Mouse (Mus musculus) testis, adult 2 months (tissue): ENCODE data around the gene Tanc1. TPM values are rescaled to one million over a fixed set of nuclear protein-coding genes. Genes with fewer than 3 reads are reported as not detected.

Experiments used
- H3K27ac ChIP-seq: fragments of 200-500 bp; 2 replicates; pipeline ENCODE4 v1.5.1; 2012; ENCODE audit warnings: low read depth, low read length; ENCODE audit not compliant: control insufficient read depth, insufficient read depth
- H3K27me3 ChIP-seq: fragments of 200-500 bp; 2 replicates; pipeline ENCODE4 v1.6.1; 2012; ENCODE audit warnings: mild to moderate bottlenecking, low read length, moderate library complexity; ENCODE audit not compliant: control insufficient read depth, insufficient read depth
- H3K36me3 ChIP-seq: fragments of 200-500 bp; 2 replicates; pipeline ENCODE4 v1.6.1; 2012; ENCODE audit warnings: mild to moderate bottlenecking, low read length; ENCODE audit not compliant: control insufficient read depth, insufficient read depth
- H3K4me1 ChIP-seq: fragments of 200-500 bp; 2 replicates; pipeline ENCODE4 v1.6.1; 2012; ENCODE audit warnings: low read length; ENCODE audit not compliant: control insufficient read depth, insufficient read depth
- H3K4me3 ChIP-seq: fragments of 200-500 bp; 2 replicates; pipeline ENCODE4 v1.5.1; 2012; ENCODE audit warnings: low read depth, mild to moderate bottlenecking, low read length, moderate library complexity, mixed read lengths; ENCODE audit not compliant: control insufficient read depth
- CTCF ChIP-seq: fragments of 200-500 bp; IDR thresholded peaks from 2 replicates; pipeline ENCODE4 v1.5.1; 2012; ENCODE audit warnings: low read depth, mild to moderate bottlenecking, inconsistent platforms, low read length, moderate library complexity; ENCODE audit not compliant: control insufficient read depth, insufficient read depth, insufficient replicate concordance
- POLR2A ChIP-seq: fragments of 200-500 bp; IDR thresholded peaks from 2 replicates; pipeline ENCODE4 v1.6.1; 2012; ENCODE audit warnings: low read depth, mild to moderate bottlenecking, inconsistent platforms, low read length, moderate library complexity; ENCODE audit not compliant: control insufficient read depth
- polyA plus RNA-seq: library from polyadenylated mRNA; depleted of rRNA; stranded (reverse); fragments of >200 nt; gene quantifications from 2 replicates; pipeline ENCODE4 v1.2.3, GENCODE M21; 2012

The Tanc1 gene
- polyA plus RNA-seq, 1 experiment = 7.0 TPM

DNA sequence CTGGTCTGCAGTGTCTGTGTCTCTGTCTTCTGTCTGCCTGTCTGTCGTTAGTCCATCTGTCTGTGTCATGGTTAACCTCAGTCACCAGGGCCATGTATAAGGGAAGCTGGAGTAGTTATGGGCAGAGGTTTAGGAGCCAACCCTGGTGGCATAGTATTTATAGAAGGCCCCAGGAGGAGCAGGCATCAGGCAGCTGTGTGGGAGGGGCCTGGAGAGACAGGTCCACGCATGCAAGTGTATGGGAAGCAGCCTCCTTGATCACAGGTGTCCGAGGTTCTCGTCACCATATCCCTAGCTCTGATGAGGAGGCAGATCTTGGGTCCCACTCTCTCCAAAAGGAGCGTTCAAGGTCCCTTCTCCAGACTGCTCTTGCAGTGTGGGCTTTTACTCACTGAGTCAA lies 219.1 kb downstream of the Tanc1 start:
- no peak overlapping the region for H3K4me3 ChIP-seq
- no peak for TF ChIP-seq POLR2A
- TF ChIP-seq CTCF = no peak
- H3K27me3 ChIP-seq = no peaks in the 10 kb centered on the region
- H3K36me3 ChIP-seq = no peaks in the 10 kb centered on the region
- H3K27ac ChIP-seq = no peak overlapping the region
- H3K4me1 ChIP-seq = peaks cover 2% of the 10 kb centered on the region; the same call in 1 of the 2 replicates

DNA sequence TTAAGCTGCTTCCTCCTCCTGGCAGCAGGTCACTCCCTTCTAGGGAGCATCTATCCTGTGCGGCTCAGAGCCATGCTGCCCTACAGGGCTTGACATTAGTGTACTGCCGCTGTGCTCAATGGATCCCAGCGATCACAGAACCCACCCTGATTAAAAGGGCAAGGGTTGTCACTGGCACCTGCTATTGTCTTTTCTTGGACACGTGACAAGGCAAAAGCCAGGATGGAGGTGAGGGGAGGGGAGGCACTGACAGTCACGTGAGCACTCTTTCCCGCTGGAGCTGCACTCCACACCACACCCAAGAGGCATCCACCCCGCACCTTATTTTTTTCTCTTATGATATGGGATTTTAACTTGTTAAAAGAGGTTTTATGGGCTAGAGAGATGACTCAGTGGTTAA lies 220.0 kb downstream of the Tanc1 start:
- Histone ChIP-seq H3K4me1 (peaks cover 2% of the 10 kb centered on the region; the same call in 1 of the 2 replicates), H3K36me3 (no peaks in the 10 kb centered on the region), H3K4me3 (no peak overlapping the region), H3K27ac (no peak overlapping the region), H3K27me3 (no peaks in the 10 kb centered on the region)
- no peak for TF ChIP-seq CTCF
- no peak for TF ChIP-seq POLR2A

- TF ChIP-seq CTCF = no peak
- TF ChIP-seq POLR2A = no peak
- Histone ChIP-seq H3K27ac (no peak overlapping the region), H3K4me1 (peaks cover 21% of the 10 kb centered on the region), H3K27me3 (no peaks in the 10 kb centered on the region), H3K36me3 (no peaks in the 10 kb centered on the region), H3K4me3 (no peak overlapping the region)
These were observed 227.0 kb downstream of the Tanc1 start for GRCm38 (mm10) chr2:59838825-59839224.

DNA sequence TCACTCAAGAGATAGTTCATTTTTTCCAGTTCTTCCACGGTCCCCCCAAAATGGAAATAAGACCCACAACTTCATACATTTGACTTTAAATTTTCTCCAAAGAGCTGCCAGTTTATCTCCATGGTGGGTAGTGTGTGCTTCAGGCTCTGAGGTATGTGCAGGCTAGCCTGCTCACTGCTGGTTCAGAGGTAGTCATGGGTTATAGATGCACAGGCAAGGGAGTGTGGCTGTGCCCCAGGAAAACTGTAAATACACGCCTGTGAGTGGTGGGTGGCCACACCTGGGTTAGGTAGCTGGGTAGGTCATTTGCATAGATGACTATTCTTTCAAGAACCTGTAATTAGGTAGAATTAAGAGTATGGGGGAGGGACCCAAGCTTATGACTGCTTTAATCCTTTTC lies 227.9 kb downstream of the Tanc1 start:
- Histone ChIP-seq H3K36me3 (no peaks in the 10 kb centered on the region), H3K4me1 (peaks cover 21% of the 10 kb centered on the region), H3K27ac (no peak overlapping the region), H3K27me3 (no peaks in the 10 kb centered on the region), H3K4me3 (no peak overlapping the region)
- TF ChIP-seq POLR2A = no peak
- no peak for TF ChIP-seq CTCF

DNA sequence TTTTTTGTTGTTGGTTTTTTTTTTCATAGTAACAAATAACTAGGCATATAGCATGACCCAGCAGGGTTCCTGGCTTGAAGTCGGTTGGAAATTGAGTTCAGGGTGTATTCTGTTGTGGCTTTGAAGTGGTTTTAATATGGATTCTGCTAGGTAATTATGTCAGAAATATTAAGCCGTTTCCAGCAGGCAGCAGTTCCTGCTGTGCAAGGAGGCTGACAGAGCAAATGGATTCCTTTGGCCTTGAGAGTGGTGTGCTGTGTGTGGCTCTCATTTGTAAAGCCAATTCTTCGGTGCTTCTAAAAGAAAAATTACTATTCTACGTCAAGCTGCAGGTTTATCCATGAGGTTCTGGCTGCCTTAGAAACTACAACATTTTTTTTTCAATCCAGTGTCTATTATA lies 228.3 kb downstream of the Tanc1 start:
- H3K4me1 ChIP-seq = peaks cover 21% of the 10 kb centered on the region
- no peak overlapping the region for H3K27ac ChIP-seq
- H3K4me3 ChIP-seq = no peak overlapping the region
- H3K36me3 ChIP-seq = no peaks in the 10 kb centered on the region
- TF ChIP-seq CTCF (no peak), POLR2A (no peak)
- H3K27me3 ChIP-seq = no peaks in the 10 kb centered on the region

DNA sequence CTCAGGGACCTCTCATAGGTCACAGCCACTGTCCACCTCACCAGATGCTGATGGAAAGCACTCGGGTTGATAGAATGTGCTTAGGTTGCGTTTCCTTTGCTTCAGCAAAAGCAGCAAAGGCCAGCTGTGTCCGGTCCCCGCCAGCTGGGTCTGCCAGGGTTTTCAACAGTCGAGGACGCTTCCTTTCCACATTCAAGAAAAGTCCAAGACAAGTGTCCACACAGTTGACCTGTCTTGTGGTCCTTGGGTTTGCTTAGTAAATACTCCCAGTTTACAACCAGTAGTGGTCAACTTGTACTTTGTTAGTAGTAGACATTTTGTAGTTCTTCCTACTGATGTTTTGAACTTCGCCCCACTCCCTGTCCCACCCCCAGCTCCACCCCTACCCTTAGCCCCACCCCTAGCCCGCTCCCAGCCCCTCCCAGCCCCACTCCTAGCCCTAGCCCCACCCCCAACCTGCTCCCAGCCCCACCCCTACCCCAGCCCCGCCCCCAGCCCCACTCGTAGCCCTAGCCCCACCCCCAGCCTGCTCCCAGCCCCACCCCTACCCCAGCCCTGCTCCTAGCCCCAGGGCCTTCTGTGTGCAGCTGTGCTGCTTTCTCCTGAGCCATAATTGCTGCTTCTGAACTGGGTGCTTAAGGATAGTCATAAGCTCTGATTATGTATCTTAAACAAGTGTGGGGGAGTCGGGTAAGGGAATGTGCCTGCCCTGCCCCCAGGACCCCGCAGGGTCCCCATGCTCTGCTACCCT lies 229.5 kb downstream of the Tanc1 start:
- TF ChIP-seq POLR2A (no peak), CTCF (no peak)
- Histone ChIP-seq H3K4me3 (peak overlapping the region; percentile 87), H3K27me3 (no peaks in the 10 kb centered on the region), H3K27ac (peak overlapping the region; percentile 57), H3K4me1 (peaks cover 21% of the 10 kb centered on the region), H3K36me3 (no peaks in the 10 kb centered on the region)

GRCm38 (mm10) chr2:59841944-59842343 lies 230.1 kb downstream of the Tanc1 start:
- Histone ChIP-seq H3K27ac (peak overlapping the region; percentile 27), H3K4me3 (peak overlapping the region; percentile 87), H3K36me3 (no peaks in the 10 kb centered on the region), H3K27me3 (no peaks in the 10 kb centered on the region), H3K4me1 (peaks cover 21% of the 10 kb centered on the region)
- TF ChIP-seq POLR2A (no peak), CTCF (no peak)

DNA sequence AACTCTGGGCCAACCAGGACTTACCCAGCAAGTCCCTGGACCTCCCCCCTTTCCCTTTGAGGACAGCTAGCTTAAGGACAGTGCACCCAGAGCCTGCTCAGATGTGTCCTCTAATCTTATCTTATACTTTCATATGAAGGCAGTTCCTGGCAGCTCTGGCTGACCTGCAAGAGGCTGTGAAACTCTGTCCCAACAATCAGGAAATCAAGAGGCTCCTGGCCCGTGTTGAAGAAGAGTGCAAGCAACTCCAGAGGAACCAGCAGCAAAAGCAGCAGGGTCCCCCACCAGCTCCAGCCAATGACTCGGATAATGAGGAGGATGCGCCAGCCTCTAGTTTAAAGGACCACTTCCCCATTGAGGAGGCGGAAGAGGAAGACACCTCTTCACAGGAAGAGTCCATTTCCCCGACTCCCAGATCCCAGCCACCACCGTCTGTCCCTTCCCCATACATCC lies 230.7 kb downstream of the Tanc1 start:
- H3K27me3 ChIP-seq = no peaks in the 10 kb centered on the region
- H3K36me3 ChIP-seq = no peaks in the 10 kb centered on the region
- peak overlapping the region; percentile 27 for H3K27ac ChIP-seq
- H3K4me1 ChIP-seq = peaks cover 21% of the 10 kb centered on the region
- TF ChIP-seq CTCF (no peak), POLR2A (no peak)
- H3K4me3 ChIP-seq = peak overlapping the region; percentile 87
